Mouse (Mus musculus) thymus, postnatal 0 days (tissue): ENCODE measurements around the gene Hes6. TPM values are rescaled to one million over a fixed set of nuclear protein-coding genes. Genes with fewer than 3 reads are reported as not detected.

Experiments
- DNase-seq: peaks from one replicate; pipeline ENCODE4 v3.0.0-alpha.2; 2015; ENCODE audit warnings: low spot score
- polyA plus RNA-seq: library from polyadenylated mRNA; unstranded; fragments of >200 nt; fragmentation: Nextera tagmentation; extraction: Ambion mirVana; gene quantifications from 2 replicates; pipeline ENCODE4 v1.2.1, GENCODE M21; 2015

The Hes6 gene
- polyA plus RNA-seq, 1 experiment from 2014 or later: 216 TPM

- no peak for DNase-seq
Observed at GRCm38 (mm10) chr1:91407819-91408218, 6.0 kb downstream of the Hes6 start.

DNA sequence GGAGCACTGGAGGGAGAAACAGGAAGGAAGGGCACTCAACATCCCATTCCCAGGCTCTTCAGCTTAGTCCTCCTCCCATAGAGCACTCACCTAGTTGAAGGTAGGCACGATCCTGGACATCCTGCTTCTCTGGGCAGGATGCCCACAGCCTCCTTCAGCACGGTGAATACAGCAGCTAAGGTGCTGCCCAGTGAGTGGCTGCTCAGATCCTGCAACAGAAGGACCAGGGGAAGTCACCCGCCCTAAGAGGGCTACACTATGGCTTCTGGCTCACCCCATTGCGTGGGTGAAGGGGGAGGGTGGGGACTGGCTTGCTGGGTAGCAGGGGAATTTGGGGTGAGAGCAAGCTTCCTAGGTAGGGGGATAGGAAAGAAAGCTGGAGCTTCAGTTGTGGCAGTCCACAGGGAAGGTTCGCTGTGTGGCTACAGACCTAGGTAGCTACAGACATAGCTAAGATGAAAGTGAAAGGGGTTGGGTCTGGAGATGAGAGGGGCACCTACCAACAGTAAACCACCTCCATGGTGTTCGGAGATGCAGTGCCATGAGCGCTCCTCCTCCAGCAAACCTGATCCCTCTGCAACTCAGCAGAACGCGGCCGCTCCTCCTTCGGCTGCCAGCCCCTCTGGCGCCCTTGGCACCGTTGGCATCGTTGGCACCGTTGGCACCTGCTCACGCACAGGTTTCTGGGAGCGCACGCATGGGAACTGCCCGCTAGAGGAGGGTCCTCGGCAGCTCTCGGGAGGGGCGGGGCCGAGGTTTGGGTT is 8.2 kb downstream of the Hes6 start:
- no peak for DNase-seq

- no peak for DNase-seq
Observed at GRCm38 (mm10) chr1:91404976-91405375, 8.9 kb downstream of the Hes6 start.

DNA sequence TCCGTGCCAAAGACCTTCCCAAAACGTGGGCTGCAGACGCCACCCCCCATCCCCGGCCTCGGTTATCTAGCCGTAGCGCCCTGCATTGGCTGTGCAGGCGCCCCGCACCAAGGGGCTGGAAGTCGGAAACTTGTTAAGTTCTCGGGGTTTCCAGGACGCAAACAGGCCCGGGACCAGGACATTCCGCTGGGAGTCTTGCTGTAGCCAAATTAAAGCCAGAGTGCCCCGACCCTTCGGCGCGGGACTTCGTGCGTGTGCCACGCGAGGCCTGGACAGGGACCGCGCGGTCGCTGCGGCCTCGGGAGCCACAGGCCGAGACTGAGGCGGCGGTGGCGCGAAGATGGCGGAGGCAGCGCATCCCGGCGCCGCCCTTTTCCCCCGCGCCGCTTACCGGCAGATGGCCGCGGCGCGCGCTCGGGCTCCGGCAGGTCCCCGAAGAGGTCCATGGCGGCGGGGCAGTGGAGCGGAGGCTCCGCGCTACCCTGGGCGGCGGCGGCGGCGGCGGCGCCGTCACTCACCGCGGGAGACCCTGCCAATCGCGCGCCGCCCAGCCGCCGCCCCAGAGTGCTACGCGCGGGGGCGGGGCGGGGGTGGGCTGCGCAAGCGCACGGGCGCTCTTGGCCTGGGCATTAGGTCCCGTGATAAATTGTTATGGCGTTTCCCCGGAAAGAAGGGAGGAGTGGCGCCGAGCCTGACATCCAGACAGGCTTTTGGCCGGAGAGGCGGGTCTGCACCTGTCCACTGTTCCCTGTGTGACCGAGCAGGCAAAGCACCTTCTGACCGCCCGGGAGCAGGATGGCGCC is 15.4 kb downstream of the Hes6 start, which contains the start of gene Ilkap:
TSS of gene Ilkap (minus strand) at position 556 of the 803 bp plus-strand sequence.
- DNase-seq: peak; percentile 89

DNA sequence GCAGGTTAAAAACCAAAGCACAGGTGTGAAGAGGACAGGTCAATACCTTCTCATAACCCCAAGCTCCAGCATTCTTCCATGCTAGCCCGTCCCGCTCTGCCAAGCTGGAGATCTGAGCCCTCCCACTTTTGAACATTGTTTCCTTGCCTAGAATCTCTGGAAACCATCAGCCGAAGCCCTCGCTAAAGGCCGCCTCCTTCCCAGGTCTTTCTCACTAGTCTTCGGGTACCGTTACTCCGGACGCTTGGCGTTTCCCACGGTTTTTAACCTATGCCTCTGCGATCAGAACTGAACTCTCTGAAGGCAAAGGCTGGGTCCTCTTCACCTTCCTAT is 15.9 kb downstream of the Hes6 start:
- DNase-seq: no peak

GRCm38 (mm10) chr1:91390369-91390768 is 23.5 kb downstream of the Hes6 start:
- DNase-seq: no peak

DNA sequence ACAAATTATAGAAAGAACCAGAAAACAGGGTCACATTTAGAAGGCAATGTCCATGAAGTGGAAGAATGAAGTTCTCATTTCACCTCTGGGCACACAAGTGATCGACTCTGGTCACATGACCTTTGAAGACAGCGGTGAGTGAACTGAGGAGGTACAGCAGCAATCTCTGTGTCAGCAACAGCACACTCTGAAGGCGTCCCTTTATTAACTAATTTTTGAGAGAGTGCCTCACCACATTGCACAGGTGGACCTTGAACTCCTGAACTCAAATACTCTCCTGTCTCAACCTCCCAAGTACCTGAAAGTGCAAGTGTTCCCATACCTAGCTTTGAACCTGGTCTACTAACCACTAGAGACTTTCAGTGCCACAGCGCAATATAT is 32.8 kb downstream of the Hes6 start:
- DNase-seq: no peak

DNA sequence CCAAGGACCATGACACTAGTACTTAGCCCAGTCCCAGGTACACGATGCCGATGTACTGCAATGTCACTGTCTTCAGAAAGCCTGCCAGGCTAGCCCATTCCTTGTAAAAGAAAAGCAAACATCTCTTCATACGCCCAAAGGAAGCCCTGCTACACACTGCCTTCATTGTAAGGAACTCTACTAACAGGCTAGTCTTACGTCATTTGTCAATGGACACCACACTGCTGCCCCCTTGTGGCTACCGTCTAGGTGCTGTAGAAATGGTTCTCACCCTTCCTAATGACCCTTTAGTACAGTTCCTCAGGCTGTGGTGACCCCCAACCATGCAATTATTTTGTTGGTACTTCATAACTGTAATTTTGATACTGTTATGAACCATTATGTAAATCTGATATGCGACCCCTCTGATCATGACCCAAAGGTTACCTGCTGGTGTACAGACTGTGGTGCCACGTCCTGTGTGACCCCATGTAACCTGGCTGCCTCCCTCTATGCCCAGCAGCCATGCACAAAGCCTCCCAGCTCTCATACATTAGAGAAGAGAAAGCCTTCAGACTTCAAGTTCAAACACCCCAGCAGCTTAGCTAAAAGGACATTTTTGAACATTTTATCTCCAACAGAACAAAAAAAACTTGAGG is 33.3 kb downstream of the Hes6 start:
- peak; percentile 68 for DNase-seq

- no peak for DNase-seq
Observed at GRCm38 (mm10) chr1:91373414-91373835, 40.4 kb downstream of the Hes6 start.

- DNase-seq: no peak
Observed at GRCm38 (mm10) chr1:91370055-91370454, 43.8 kb downstream of the Hes6 start.

- DNase-seq: no peak
Observed at GRCm38 (mm10) chr1:91369408-91369807, 44.4 kb downstream of the Hes6 start.

DNA sequence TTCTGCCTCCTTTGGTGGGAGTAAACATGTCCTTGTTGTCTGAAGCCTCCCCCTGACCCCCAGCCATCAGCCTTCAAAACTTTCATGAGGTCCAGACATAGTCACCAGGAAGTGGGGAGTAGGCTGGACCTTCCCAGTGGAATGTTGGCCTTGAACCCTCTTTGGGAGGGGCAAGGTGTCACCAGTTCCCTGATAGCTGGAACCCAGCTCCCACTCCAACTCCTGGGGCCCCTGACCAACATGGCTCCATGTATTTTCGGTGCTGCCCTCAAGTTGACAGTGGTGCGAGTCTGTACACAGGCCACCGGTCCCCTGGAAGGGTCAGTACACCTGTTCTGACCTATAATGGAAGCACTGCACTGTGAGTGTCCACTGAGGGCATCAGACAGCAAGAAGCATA is 46.5 kb downstream of the Hes6 start:
- DNase-seq: no peak

- peak; percentile 78 for DNase-seq
Observed at GRCm38 (mm10) chr1:91366215-91367108, 47.4 kb downstream of the Hes6 start, which contains the start of gene Erfe. Erfe (plus strand) TSS chr1:91366430.

- DNase-seq: peak; percentile 13
Observed at GRCm38 (mm10) chr1:91365816-91366214, 48.0 kb downstream of the Hes6 start.

DNA sequence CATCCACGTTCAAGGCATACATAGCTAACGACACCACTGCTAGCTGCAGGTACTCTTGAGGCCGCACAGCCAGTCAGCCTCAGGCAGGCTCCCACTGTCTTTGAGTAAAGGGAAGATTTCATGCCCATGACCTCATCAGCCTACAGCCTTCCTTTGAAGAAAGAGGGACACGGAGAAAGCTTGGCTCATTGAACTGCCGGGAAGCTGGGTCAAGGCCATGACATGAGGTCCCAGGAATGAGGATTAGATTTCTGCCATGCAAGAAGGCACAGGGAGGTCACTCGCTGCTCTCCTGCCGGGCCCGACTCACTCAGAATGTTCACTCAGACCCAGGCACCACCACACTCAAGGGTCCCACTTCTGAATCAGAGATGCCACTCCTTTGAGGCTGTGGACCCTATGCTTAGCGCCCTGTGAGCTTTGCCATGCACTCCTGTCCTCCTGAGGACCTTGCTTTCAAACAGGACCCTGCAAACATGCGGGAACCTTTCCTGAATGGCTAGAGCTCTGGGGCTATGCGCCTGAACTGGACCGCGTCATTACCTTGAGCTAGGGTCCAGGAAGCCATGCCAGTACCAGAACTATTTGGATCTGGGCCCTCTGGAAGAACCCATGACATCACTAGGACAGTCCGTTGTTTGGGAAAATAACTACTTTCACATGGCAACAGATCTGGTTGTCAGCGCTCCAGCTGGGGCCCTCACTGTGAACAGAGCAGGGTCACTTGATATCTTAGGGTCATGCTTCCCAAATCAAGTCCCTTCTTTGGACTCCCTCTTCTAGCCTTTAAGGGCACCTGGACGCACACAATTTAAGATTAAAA is 48.8 kb downstream of the Hes6 start:
- DNase-seq: no peak

- no peak for DNase-seq
Observed at GRCm38 (mm10) chr1:91362113-91362512, 51.7 kb downstream of the Hes6 start.
